Mouse (Mus musculus) MEL (cell line): ENCODE results near the gene Sorbs1. TPM values are rescaled to one million over a fixed set of nuclear protein-coding genes. Genes with fewer than 3 reads are reported as not detected.

Source experiments
- DNase-seq: peaks from one replicate; pipeline ENCODE4 v3.0.0; 2011; ENCODE audit warnings: low read depth, low spot score
- H3K27ac ChIP-seq: 2 replicates; pipeline ENCODE4 v1.5.1; 2012; ENCODE audit warnings: low read depth, mild to moderate bottlenecking, control low read depth, low read length, moderate library complexity; ENCODE audit not compliant: control insufficient read depth
- H3K27me3 ChIP-seq, 2 experiments: fragments of 150-350 bp in 1 of 2; sonication (generic) in 1 of 2; 2 replicates each; pipeline ENCODE4 v1.6.1; 2012; ENCODE audit warnings: low read length in 2 of 2, mild to moderate bottlenecking in 2 of 2, improper control_type of control experiment in 1 of 2, moderate library complexity in 1 of 2; ENCODE audit not compliant: insufficient read depth in 2 of 2, control insufficient read depth in 1 of 2
- H3K36me3 ChIP-seq, 2 experiments: 2 replicates each; pipeline ENCODE4 v1.6.1; 2012 to 2014; ENCODE audit warnings: low read length in 2 of 2, improper control_type of control experiment in 1 of 2, inconsistent platforms in 1 of 2, mild to moderate bottlenecking in 1 of 2; ENCODE audit not compliant: insufficient read depth in 2 of 2, control insufficient read depth in 1 of 2
- H3K4me1 ChIP-seq, 2 experiments: fragments of 150-350 bp in 1 of 2; sonication (generic) in 1 of 2; 2 replicates each; pipeline ENCODE4 v1.6.1; 2012; ENCODE audit warnings: low read length in 2 of 2, improper control_type of control experiment in 1 of 2, mild to moderate bottlenecking in 1 of 2; ENCODE audit not compliant: insufficient read depth in 2 of 2, control insufficient read depth in 1 of 2
- H3K4me3 ChIP-seq, 2 experiments: fragments of 150-350 bp in 1 of 2; sonication (generic) in 1 of 2; 2 replicates each; pipeline ENCODE4 v1.5.1; 2012; ENCODE audit warnings: low read depth in 2 of 2, low read length in 2 of 2, mild to moderate bottlenecking in 2 of 2, moderate library complexity in 2 of 2, control low read depth in 1 of 2, improper control_type of control experiment in 1 of 2; ENCODE audit not compliant: control insufficient read depth in 1 of 2, insufficient read depth in 1 of 2
- H3K79me2 ChIP-seq: 2 replicates; pipeline ENCODE4 v1.6.1; 2012; ENCODE audit warnings: mild to moderate bottlenecking, low read length, moderate library complexity; ENCODE audit not compliant: control insufficient read depth, poor library complexity, insufficient read depth
- H3K9ac ChIP-seq: 2 replicates; pipeline ENCODE4 v1.6.1; 2012; ENCODE audit warnings: low read depth, mild to moderate bottlenecking, control low read depth, low read length, moderate library complexity; ENCODE audit not compliant: control insufficient read depth, poor library complexity, severe bottlenecking
- H3K9me3 ChIP-seq: fragments of 150-350 bp; sonication (generic); replicated peaks from 2 replicates; pipeline ENCODE4 v1.6.1; 2012; ENCODE audit warnings: mild to moderate bottlenecking, low read length, improper control_type of control experiment, moderate library complexity; ENCODE audit not compliant: insufficient read depth
- BHLHE40 ChIP-seq: IDR thresholded peaks from 2 replicates; pipeline ENCODE4 v1.6.1; 2012; ENCODE audit warnings: low read depth, mild to moderate bottlenecking, inconsistent platforms, low read length, improper control_type of control experiment, borderline replicate concordance
- CHD1 ChIP-seq: IDR thresholded peaks from 2 replicates; pipeline ENCODE4 v1.6.1; 2012; ENCODE audit warnings: low read depth, mild to moderate bottlenecking, inconsistent platforms, low read length, improper control_type of control experiment
- E2F4 ChIP-seq: IDR thresholded peaks from 2 replicates; pipeline ENCODE4 v1.6.1; 2011; ENCODE audit warnings: low read depth, low read length, improper control_type of control experiment, borderline replicate concordance
- ELF1 ChIP-seq: IDR thresholded peaks from 2 replicates; pipeline ENCODE4 v1.6.1; 2014; ENCODE audit warnings: low read depth, mild to moderate bottlenecking, inconsistent platforms, low read length, improper control_type of control experiment, moderate library complexity
- EP300 ChIP-seq, 2 experiments: IDR thresholded peaks; 2 replicates each; pipeline ENCODE4 v1.6.1; 2011; ENCODE audit warnings: improper control_type of control experiment in 2 of 2, low read length in 2 of 2, low read depth in 1 of 2, mild to moderate bottlenecking in 1 of 2
- ETS1 ChIP-seq: IDR thresholded peaks from 2 replicates; pipeline ENCODE4 v1.6.1; 2012; ENCODE audit warnings: low read depth, mild to moderate bottlenecking, inconsistent platforms, low read length, improper control_type of control experiment, moderate library complexity
- GATA1 ChIP-seq: IDR thresholded peaks from 2 replicates; pipeline ENCODE4 v1.6.1; 2011; ENCODE audit warnings: low read depth, low read length, improper control_type of control experiment
- JUND ChIP-seq: IDR thresholded peaks from 2 replicates; pipeline ENCODE4 v1.6.1; 2011; ENCODE audit warnings: low read depth, mild to moderate bottlenecking, improper control_type of control experiment, low read length
- MAX ChIP-seq: IDR thresholded peaks from 2 replicates; pipeline ENCODE4 v1.6.1; 2011; ENCODE audit warnings: low read length, improper control_type of control experiment
- MAZ ChIP-seq: IDR thresholded peaks from 2 replicates; pipeline ENCODE4 v1.6.1; 2012; ENCODE audit warnings: low read depth, mild to moderate bottlenecking, inconsistent platforms, low read length, improper control_type of control experiment
- MYB ChIP-seq: IDR thresholded peaks from 2 replicates; pipeline ENCODE4 v1.6.1; 2011; ENCODE audit warnings: mild to moderate bottlenecking, low read depth, low read length, improper control_type of control experiment
- MYC ChIP-seq: IDR thresholded peaks from 2 replicates; pipeline ENCODE4 v1.6.1; 2011; ENCODE audit warnings: low read depth, mild to moderate bottlenecking, low read length, improper control_type of control experiment, moderate library complexity
- NELFE ChIP-seq: IDR thresholded peaks from 2 replicates; pipeline ENCODE4 v1.6.1; 2011; ENCODE audit warnings: low read depth, low read length, improper control_type of control experiment
- NRF1 ChIP-seq: IDR thresholded peaks from 2 replicates; pipeline ENCODE4 v1.6.1; 2014; ENCODE audit warnings: low read depth, mild to moderate bottlenecking, inconsistent platforms, low read length, improper control_type of control experiment, moderate library complexity; ENCODE audit not compliant: poor library complexity, insufficient read depth, severe bottlenecking
- POLR2AphosphoS2 ChIP-seq: IDR thresholded peaks from 2 replicates; pipeline ENCODE4 v1.6.1; 2011; ENCODE audit warnings: low read length, improper control_type of control experiment
- SIN3A ChIP-seq: IDR thresholded peaks from 2 replicates; pipeline ENCODE4 v1.6.1; 2012; ENCODE audit warnings: low read length, improper control_type of control experiment, inconsistent platforms
- SMC3 ChIP-seq: IDR thresholded peaks from 2 replicates; pipeline ENCODE4 v1.6.1; 2011; ENCODE audit warnings: low read depth, low read length, improper control_type of control experiment
- TBP ChIP-seq: IDR thresholded peaks from 2 replicates; pipeline ENCODE4 v1.8.0; 2011; ENCODE audit warnings: low read depth, low read length, improper control_type of control experiment
- TCF12 ChIP-seq: IDR thresholded peaks from 2 replicates; pipeline ENCODE4 v1.6.1; 2014; ENCODE audit warnings: low read depth, mild to moderate bottlenecking, inconsistent platforms, low read length, improper control_type of control experiment, moderate library complexity
- ZC3H11A ChIP-seq: IDR thresholded peaks from 2 replicates; pipeline ENCODE4 v1.6.1; 2012; ENCODE audit warnings: low read depth, mild to moderate bottlenecking, inconsistent platforms, low read length, improper control_type of control experiment
- ZKSCAN1 ChIP-seq: IDR thresholded peaks from 2 replicates; pipeline ENCODE4 v1.6.1; 2012; ENCODE audit warnings: low read depth, mild to moderate bottlenecking, inconsistent platforms, low read length, improper control_type of control experiment, moderate library complexity
- ZNF384 ChIP-seq: IDR thresholded peaks from 2 replicates; pipeline ENCODE4 v1.6.1; 2012; ENCODE audit warnings: low read depth, mild to moderate bottlenecking, inconsistent platforms, low read length, improper control_type of control experiment
- polyA plus RNA-seq, 2 experiments: library from polyadenylated mRNA; stranded (reverse) in 1 of 2; unstranded in 1 of 2; fragments of >175 nt in 1 of 2; fragments of >200 nt in 1 of 2; gene quantifications; 2 replicates each; pipeline versions ENCODE4 v1.2.1 to v1.2.4; 2012; ENCODE audit warnings: low replicate concordance in 2 of 2, low read depth in 1 of 2; ENCODE audit not compliant: insufficient read length in 2 of 2, insufficient read depth in 1 of 2, missing spikeins in 1 of 2
- total RNA-seq: library from RNA; depleted of rRNA; stranded (reverse); fragments of 300-350 nt; gene quantifications from 2 replicates; pipeline ENCODE4 v1.2.3, GENCODE M21; 2012

The Sorbs1 gene
- total and polyA plus RNA-seq, 3 experiments: 1.3 to 5.3 TPM; not detected in 1

DNA sequence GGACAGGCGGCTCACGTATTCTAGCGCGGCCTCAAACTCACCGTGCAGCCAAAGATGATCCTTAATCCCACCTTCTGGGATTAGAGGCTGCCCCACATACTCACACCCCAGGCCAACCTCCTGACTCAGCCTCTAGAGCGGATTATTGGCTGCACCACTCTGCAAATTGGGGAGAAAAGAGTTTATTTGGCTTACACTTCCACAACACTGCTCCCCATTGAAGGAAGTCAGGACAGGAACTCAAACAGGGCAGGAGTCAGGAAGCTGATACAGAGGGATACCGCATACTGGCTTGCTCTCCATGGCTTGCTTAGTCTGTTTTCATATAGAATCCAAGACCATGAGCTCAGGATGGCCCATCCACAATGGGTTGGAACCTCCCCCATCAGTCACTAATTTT lies 797 bp upstream of the Sorbs1 start:
- Histone ChIP-seq H3K36me3 (peaks cover 0 to 9% of the 10 kb centered on the region in 2 experiments; a peak in 2 of 4 replicates), H3K9ac (no peak overlapping the region; the same call in 1 of the 2 replicates), H3K79me2 (no peaks in the 10 kb centered on the region; the same call in 1 of the 2 replicates), H3K4me1 (peaks cover 0 to 13% of the 10 kb centered on the region in 2 experiments; a peak in 2 of 4 replicates), H3K27ac (no peak overlapping the region), H3K9me3 (no peaks in the 10 kb centered on the region), H3K4me3 (no peak overlapping the region; a peak in 1 of 4 replicates), H3K27me3 (no peaks in the 10 kb centered on the region)
- peak; percentile 16 for DNase-seq
- no peak for TF ChIP-seq BHLHE40
- no peak for TF ChIP-seq ETS1
- no peak for TF ChIP-seq ELF1

DNA sequence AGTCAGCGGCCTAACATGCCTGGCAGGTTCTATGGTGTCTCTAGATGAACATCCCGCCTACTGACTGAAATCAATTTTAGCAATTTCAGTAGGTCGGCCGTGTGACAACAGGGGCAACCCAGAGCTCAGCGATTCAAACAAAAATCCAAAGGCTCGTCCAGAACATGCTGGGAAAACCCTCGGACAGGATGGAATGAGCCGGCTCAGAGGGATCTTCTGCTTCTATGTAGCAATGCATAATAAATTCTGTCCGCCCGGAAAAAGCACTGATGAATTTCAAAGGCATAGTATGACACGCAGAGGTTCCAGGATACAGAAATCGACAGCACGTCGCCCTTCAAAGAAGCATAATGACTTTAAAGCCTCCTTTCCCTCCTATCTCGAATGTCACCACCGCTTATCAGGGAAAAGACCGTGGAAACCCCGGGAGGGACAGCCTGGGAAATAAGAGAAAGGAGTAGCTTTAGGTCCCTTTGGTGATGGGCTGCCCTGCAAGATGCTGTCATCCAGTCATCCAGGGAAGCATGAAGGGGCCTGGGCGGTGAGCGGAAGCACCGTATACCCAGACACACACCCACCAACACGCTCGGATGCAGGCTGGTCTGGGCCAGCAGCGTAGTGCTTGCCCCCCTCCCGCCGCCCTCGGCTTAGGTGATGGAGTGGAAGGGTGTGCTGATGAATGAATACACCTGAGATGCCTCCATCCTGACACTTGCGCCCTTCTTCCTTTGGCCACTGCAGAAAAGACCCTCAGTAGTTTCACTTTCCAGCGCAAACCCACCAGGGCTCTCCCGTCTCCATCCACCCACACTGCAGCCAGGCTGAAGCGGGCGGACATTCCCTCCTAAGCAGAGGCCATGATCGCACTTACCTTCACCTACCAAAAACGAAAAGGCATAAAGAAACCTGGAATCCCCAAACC lies 818 bp downstream of the Sorbs1 start:
- Histone ChIP-seq H3K27ac (peak overlapping the region; percentile 16), H3K4me1 (peaks cover 0 to 13% of the 10 kb centered on the region in 2 experiments; a peak in 2 of 4 replicates), H3K9me3 (no peaks in the 10 kb centered on the region)

DNA sequence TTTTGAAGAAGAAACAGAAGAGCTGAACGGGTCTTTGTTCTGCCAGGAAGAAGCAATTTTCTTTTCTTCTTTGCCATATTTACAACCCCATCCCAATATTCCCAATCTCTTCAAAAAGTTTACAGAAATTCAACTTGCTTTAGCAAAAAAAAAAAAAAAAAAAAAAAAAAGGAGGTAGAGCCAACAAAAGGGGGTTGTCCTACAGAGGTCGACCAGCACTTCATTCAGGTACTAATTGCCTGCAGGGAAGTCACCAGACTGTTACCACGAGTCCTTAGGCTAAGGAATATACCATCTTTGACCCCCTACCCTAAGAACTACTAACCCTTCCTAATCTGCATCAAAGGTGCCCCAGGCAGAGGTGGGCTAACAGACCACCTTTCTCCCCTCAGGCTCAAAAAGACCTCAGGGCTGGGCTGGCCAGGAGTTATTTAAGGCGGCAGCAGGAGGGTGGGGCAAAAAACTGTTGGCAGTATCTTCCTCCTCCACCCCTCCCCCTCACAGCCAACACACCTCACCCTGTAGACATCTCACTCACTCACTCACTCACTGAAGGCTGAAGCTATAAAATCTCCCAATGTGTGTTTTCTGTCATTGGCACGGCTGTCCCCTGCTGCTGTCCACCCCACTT lies 1.8 kb downstream of the Sorbs1 start:
- peak; percentile 72 for DNase-seq
- Histone ChIP-seq H3K36me3 (peaks cover 0 to 9% of the 10 kb centered on the region in 2 experiments; a peak in 2 of 4 replicates), H3K27ac (peak overlapping the region; percentile 39), H3K79me2 (no peaks in the 10 kb centered on the region; the same call in 1 of the 2 replicates), H3K4me1 (peaks cover 0 to 13% of the 10 kb centered on the region in 2 experiments; a peak in 2 of 4 replicates), H3K4me3 (peak overlapping the region; percentile 89 to 90), H3K9me3 (no peaks in the 10 kb centered on the region), H3K27me3 (no peaks in the 10 kb centered on the region), H3K9ac (peak overlapping the region; percentile 78)
- TF ChIP-seq ZNF384: peak; percentile 88
- no peak for TF ChIP-seq SMC3
- no peak for TF ChIP-seq JUND
- no peak for TF ChIP-seq MAZ
- TF ChIP-seq MYB: 0 out of 2 replicates have a peak, but pooled peaks have one; percentile 45
- TF ChIP-seq CHD1: no peak
- no peak for TF ChIP-seq POLR2AphosphoS2
- TF ChIP-seq EP300 (IDR thresholded peaks at IDR 0.05; ENCODE audit: low read depth in 1 of 2, low read length in 2 of 2): peak in 1 of 2 experiments; percentile 50; a peak in 2 of 4 replicates
- TF ChIP-seq ETS1: no peak
- no peak for TF ChIP-seq BHLHE40
- no peak for TF ChIP-seq ELF1
- TF ChIP-seq NELFE: no peak
- no peak for TF ChIP-seq GATA1
- TF ChIP-seq E2F4: no peak
- no peak for TF ChIP-seq NRF1
- TF ChIP-seq ZKSCAN1: no peak
- no peak for TF ChIP-seq ZC3H11A
- 0 out of 2 replicates have a peak, but pooled peaks have one; percentile 23 for TF ChIP-seq TCF12
- TF ChIP-seq MYC: no peak
- TF ChIP-seq MAX: no peak; the same call in 1 of the 2 replicates

More for the DNA sequence above, 818 bp downstream of the Sorbs1 start:
- DNase-seq: peak; percentile 65
- H3K9ac ChIP-seq: peak overlapping the region; percentile 78
- peak; percentile 38; the same call in 1 of the 2 replicates for TF ChIP-seq SIN3A
- no peak for TF ChIP-seq TBP
- TF ChIP-seq MAZ: peak; percentile 39; the same call in 1 of the 2 replicates
- TF ChIP-seq, all 39 proteins: peak for 2
- Histone ChIP-seq H3K36me3 (peaks cover 0 to 9% of the 10 kb centered on the region in 2 experiments; a peak in 2 of 4 replicates), H3K27me3 (no peaks in the 10 kb centered on the region), H3K4me3 (peak overlapping the region; percentile 89 to 90), H3K79me2 (no peaks in the 10 kb centered on the region; the same call in 1 of the 2 replicates)
